In genomic region chr11:70028401-70029129, GRCm38 (mm10) we compare ENCODE assay signal across 8 mouse cellular contexts. TPM values are rescaled to one million over a fixed set of nuclear protein-coding genes. Genes with fewer than 3 reads are reported as not detected.
DNase-seq lines count a peak whose midpoint lies in the region; ATAC-seq and TF ChIP-seq lines count a peak whose summit lies in the region.

No protein-coding gene starts in this region.

- H3K36me3 ChIP-seq in lung, embryonic 14.5 days (ENCODE audit: insufficient read depth) = peaks cover 30% of the 10 kb centered on the region
- peaks cover 8% of the 10 kb centered on the region for H3K36me3 ChIP-seq in forebrain, embryonic 11.5 days (ENCODE audit: control insufficient read depth, insufficient read depth, low read length)
- H3K36me3 ChIP-seq in limb, embryonic 11.5 days (ENCODE audit: control insufficient read depth, insufficient read depth, low read length) = peaks cover 12% of the 10 kb centered on the region
- no peaks in the 10 kb centered on the region for H3K36me3 ChIP-seq in small intestine, adult 2 months (ENCODE audit: control insufficient read depth, insufficient read depth, low read length)
- H3K36me3 ChIP-seq in thymus, adult 2 months (ENCODE audit: control insufficient read depth, insufficient read depth, low read length) = peaks cover 24% of the 10 kb centered on the region

- no peaks in the 10 kb centered on the region for H3K9me3 ChIP-seq in lung, embryonic 14.5 days (ENCODE audit: low read depth, low read length)
- no peaks in the 10 kb centered on the region for H3K9me3 ChIP-seq in forebrain, embryonic 11.5 days (ENCODE audit: control insufficient read depth, low read length)
- no peaks in the 10 kb centered on the region for H3K9me3 ChIP-seq in limb, embryonic 11.5 days (ENCODE audit: control insufficient read depth, low read length)

- peak overlapping the region; percentile 76 for H3K27ac ChIP-seq in lung, embryonic 14.5 days (ENCODE audit: low read depth)
- peak overlapping the region; percentile 83 for H3K27ac ChIP-seq in forebrain, embryonic 11.5 days (ENCODE audit: low read depth, low read length)
- H3K27ac ChIP-seq in limb, embryonic 11.5 days (replicated peaks; ENCODE audit: low read depth, low read length) = peak overlapping the region; percentile 68; the same call in 1 of the 2 replicates
- peak overlapping the region; percentile 15; the same call in 1 of the 2 replicates for H3K27ac ChIP-seq in small intestine, adult 2 months (ENCODE audit: insufficient read depth, low read depth, low read length)
- H3K27ac ChIP-seq in thymus, adult 2 months (ENCODE audit: control insufficient read depth, insufficient read depth, low read length) = no peak overlapping the region

- TF ChIP-seq POLR2A in small intestine, adult 2 months (IDR thresholded peaks at IDR 0.05; ENCODE audit: low read depth, low read length) = no peak
- no peak for TF ChIP-seq POLR2A in thymus, adult 2 months (IDR thresholded peaks at IDR 0.05; ENCODE audit: control insufficient read depth, extremely low read depth, insufficient read depth, low read length, poor library complexity)

- TF ChIP-seq CTCF in lung, embryonic 14.5 days (IDR thresholded peaks at IDR 0.05; ENCODE audit: low read depth) = no peak
- no peak for TF ChIP-seq CTCF in small intestine, adult 2 months (IDR thresholded peaks at IDR 0.05; ENCODE audit: extremely low read depth, insufficient read length, insufficient replicate concordance, low read depth, low read length)
- TF ChIP-seq CTCF in thymus, adult 2 months (IDR thresholded peaks at IDR 0.05; ENCODE audit: borderline replicate concordance, control insufficient read depth, extremely low read depth, insufficient read depth, low read length, poor library complexity) = no peak

- peak; percentile 3; the same call in 1 of the 2 replicates for ATAC-seq in lung, embryonic 14.5 days (ENCODE audit: insufficient read depth)
- no peak for ATAC-seq in forebrain, embryonic 11.5 days (replicated peaks; ENCODE audit: low FRiP score)
- no peak for ATAC-seq in limb, embryonic 11.5 days (ENCODE audit: insufficient number of reproducible peaks, low FRiP score, low TSS enrichment, low read depth)

- no peak overlapping the region; the same call in 1 of the 2 replicates for H3K9ac ChIP-seq in lung, embryonic 14.5 days
- peak overlapping the region; percentile 42 for H3K9ac ChIP-seq in forebrain, embryonic 11.5 days (ENCODE audit: low read length)
- H3K9ac ChIP-seq in limb, embryonic 11.5 days (ENCODE audit: low read length) = no peak overlapping the region

- 16% methylated on average over 12 of the region's 12 CpGs for WGBS in lung, embryonic 14.5 days
- WGBS in forebrain, embryonic 11.5 days = 25% methylated on average over 12 of the region's 12 CpGs
- WGBS in limb, embryonic 11.5 days = 30% methylated on average over 12 of the region's 12 CpGs
- WGBS in small intestine, adult 2 months = 21% methylated on average over 12 of the region's 12 CpGs
- 65% methylated on average over 12 of the region's 12 CpGs for WGBS in thymus, adult 2 months

- H3K4me1 ChIP-seq in lung, embryonic 14.5 days (ENCODE audit: insufficient read depth) = peaks cover 38% of the 10 kb centered on the region
- H3K4me1 ChIP-seq in forebrain, embryonic 11.5 days (replicated peaks; ENCODE audit: control insufficient read depth, insufficient read depth, low read length) = peaks cover 39% of the 10 kb centered on the region
- H3K4me1 ChIP-seq in limb, embryonic 11.5 days (ENCODE audit: control insufficient read depth, insufficient read depth, low read length) = peaks cover 52% of the 10 kb centered on the region
- peaks cover 10% of the 10 kb centered on the region for H3K4me1 ChIP-seq in small intestine, adult 2 months (ENCODE audit: control insufficient read depth, insufficient read depth, insufficient read length, low read length)
- H3K4me1 ChIP-seq in thymus, adult 2 months (replicated peaks; ENCODE audit: control insufficient read depth, insufficient read depth, low read length) = peaks cover 42% of the 10 kb centered on the region

- H3K27me3 ChIP-seq in lung, embryonic 14.5 days (ENCODE audit: insufficient read depth, low read length) = no peaks in the 10 kb centered on the region
- no peaks in the 10 kb centered on the region for H3K27me3 ChIP-seq in forebrain, embryonic 11.5 days (ENCODE audit: control insufficient read depth, insufficient read depth, low read length)
- no peaks in the 10 kb centered on the region for H3K27me3 ChIP-seq in limb, embryonic 11.5 days (ENCODE audit: control insufficient read depth, insufficient read depth, low read length)
- H3K27me3 ChIP-seq in small intestine, adult 2 months (ENCODE audit: control insufficient read depth, insufficient read depth, low read length) = peaks cover 12% of the 10 kb centered on the region
- no peaks in the 10 kb centered on the region for H3K27me3 ChIP-seq in thymus, adult 2 months (ENCODE audit: control insufficient read depth, insufficient read depth, low read length)

- H3K4me2 ChIP-seq in lung, embryonic 14.5 days = peak overlapping the region; percentile 65
- peak overlapping the region; percentile 51 for H3K4me2 ChIP-seq in forebrain, embryonic 11.5 days (ENCODE audit: low read depth, low read length, severe bottlenecking)
- H3K4me2 ChIP-seq in limb, embryonic 11.5 days (ENCODE audit: low read depth, severe bottlenecking) = peak overlapping the region; percentile 45

- DNase-seq in lung, embryonic 14.5 days = no peak
- DNase-seq in lung, postnatal 4 days = no peak
- no peak for DNase-seq in forebrain, embryonic 11.5 days (ENCODE audit: low spot score)
- no peak for DNase-seq in limb, embryonic 11.5 days (ENCODE audit: low spot score)
- DNase-seq in thymus, postnatal 10 days (ENCODE audit: low spot score in 2 of 2) = no peak
- DNase-seq in kidney, adult 8-10 months = no peak
- no peak for DNase-seq in thymus, adult 2 months

- H3K4me3 ChIP-seq in lung, embryonic 14.5 days (ENCODE audit: low read depth, low read length) = peak overlapping the region; percentile 21
- H3K4me3 ChIP-seq in forebrain, embryonic 11.5 days (ENCODE audit: low read depth, low read length) = peak overlapping the region; percentile 14
- H3K4me3 ChIP-seq in limb, embryonic 11.5 days (ENCODE audit: low read depth, low read length) = peak overlapping the region; percentile 15
- no peak overlapping the region for H3K4me3 ChIP-seq in small intestine, adult 2 months (ENCODE audit: low read depth, low read length)
- no peak overlapping the region for H3K4me3 ChIP-seq in thymus, adult 2 months (ENCODE audit: control insufficient read depth, insufficient read depth, low read length)

RNA-seq across cellular contexts. Expression of gene Dlg4, which starts 11.8 kb away (rescaled TPM):
- polyA plus RNA-seq in lung, embryonic 14.5 days (2014; fragmentation: Nextera tagmentation; extraction: Ambion mirVana) = 5.9 and 7.4 TPM in 2 replicates
- polyA plus RNA-seq in forebrain, embryonic 11.5 days (2014; fragmentation: Nextera tagmentation; extraction: Ambion mirVana) = 18.2 and 21.5 TPM in 2 replicates
- 10.0 and 10.8 TPM in 2 replicates for polyA plus RNA-seq in limb, embryonic 11.5 days (2014; fragmentation: Nextera tagmentation; extraction: Ambion mirVana)
- polyA plus RNA-seq in small intestine, adult 2 months (2012; rRNA removed) = 5.3 and 5.5 TPM in 2 replicates
- polyA plus RNA-seq in thymus, adult 2 months (2012; rRNA removed) = 71.7 and 72.1 TPM in 2 replicates

RNA-seq across cellular contexts. Expression of gene Acadvl, which starts 13.4 kb away (rescaled TPM):
- 57.6 and 58.9 TPM in 2 replicates for polyA plus RNA-seq in lung, embryonic 14.5 days (2014; fragmentation: Nextera tagmentation; extraction: Ambion mirVana)
- 44.0 and 47.6 TPM in 2 replicates for polyA plus RNA-seq in forebrain, embryonic 11.5 days (2014; fragmentation: Nextera tagmentation; extraction: Ambion mirVana)
- 52.9 and 53.5 TPM in 2 replicates for polyA plus RNA-seq in limb, embryonic 11.5 days (2014; fragmentation: Nextera tagmentation; extraction: Ambion mirVana)
- 65.6 and 109 TPM in 2 replicates for polyA plus RNA-seq in small intestine, adult 2 months (2012; rRNA removed)
- 88.5 and 110 TPM in 2 replicates for polyA plus RNA-seq in thymus, adult 2 months (2012; rRNA removed)

RNA-seq across cellular contexts. Expression of gene Asgr1, which starts 25.3 kb away (rescaled TPM):
- not detected in 2 replicates for polyA plus RNA-seq in lung, embryonic 14.5 days (2014; fragmentation: Nextera tagmentation; extraction: Ambion mirVana)
- polyA plus RNA-seq in forebrain, embryonic 11.5 days (2014; fragmentation: Nextera tagmentation; extraction: Ambion mirVana) = 0.88 and 0.99 TPM in 2 replicates
- 1.0 and 1.6 TPM in 2 replicates for polyA plus RNA-seq in limb, embryonic 11.5 days (2014; fragmentation: Nextera tagmentation; extraction: Ambion mirVana)
- not detected in 2 replicates for polyA plus RNA-seq in small intestine, adult 2 months (2012; rRNA removed)
- polyA plus RNA-seq in thymus, adult 2 months (2012; rRNA removed) = 1.3 TPM in 1 of 2 replicates, not detected in the other

RNA-seq across cellular contexts. Expression of gene Dvl2, which starts 28.2 kb away (rescaled TPM):
- polyA plus RNA-seq in lung, embryonic 14.5 days (2014; fragmentation: Nextera tagmentation; extraction: Ambion mirVana) = 36.2 and 40.8 TPM in 2 replicates
- 43.9 and 47.6 TPM in 2 replicates for polyA plus RNA-seq in forebrain, embryonic 11.5 days (2014; fragmentation: Nextera tagmentation; extraction: Ambion mirVana)
- 47.3 and 52.0 TPM in 2 replicates for polyA plus RNA-seq in limb, embryonic 11.5 days (2014; fragmentation: Nextera tagmentation; extraction: Ambion mirVana)
- polyA plus RNA-seq in small intestine, adult 2 months (2012; rRNA removed) = 5.2 and 7.4 TPM in 2 replicates
- polyA plus RNA-seq in thymus, adult 2 months (2012; rRNA removed) = 52.4 and 55.7 TPM in 2 replicates

RNA-seq across cellular contexts. Expression of gene Phf23, which starts 33.0 kb away (rescaled TPM):
- 41.1 and 42.8 TPM in 2 replicates for polyA plus RNA-seq in lung, embryonic 14.5 days (2014; fragmentation: Nextera tagmentation; extraction: Ambion mirVana)
- 61.4 and 63.0 TPM in 2 replicates for polyA plus RNA-seq in forebrain, embryonic 11.5 days (2014; fragmentation: Nextera tagmentation; extraction: Ambion mirVana)
- 56.1 and 64.9 TPM in 2 replicates for polyA plus RNA-seq in limb, embryonic 11.5 days (2014; fragmentation: Nextera tagmentation; extraction: Ambion mirVana)
- polyA plus RNA-seq in small intestine, adult 2 months (2012; rRNA removed) = 5.7 and 12.4 TPM in 2 replicates
- 36.5 and 43.4 TPM in 2 replicates for polyA plus RNA-seq in thymus, adult 2 months (2012; rRNA removed)

Comparison
In these comparisons a context has a peak if more than half of its experiments do, and no peak if none do; other contexts are left out.
1. H3K4me3 ChIP-seq: peak in lung, embryonic 14.5 days (single experiment), forebrain, embryonic 11.5 days (single experiment) and limb, embryonic 11.5 days (single experiment); none in small intestine, adult 2 months (single experiment) and thymus, adult 2 months (single experiment).
2. Peak in every context shown above with its lines, with median percentiles within 50 percentile points of each other: H3K4me2 ChIP-seq.